Mouse (Mus musculus) spleen, adult 2 months (tissue): ENCODE measurements around the gene Myh2.

Experiments
- CTCF ChIP-seq: fragments of 200-500 bp; IDR thresholded peaks from 2 replicates; pipeline ENCODE4 v1.5.1; 2011; ENCODE audit warnings: mild to moderate bottlenecking, inconsistent platforms; ENCODE audit not compliant: insufficient read depth, insufficient read length, insufficient replicate concordance; ENCODE audit errors: extremely low read depth
- POLR2A ChIP-seq: fragments of 200-500 bp; IDR thresholded peaks from 2 replicates; pipeline ENCODE4 v1.6.1; 2011; ENCODE audit warnings: low read depth, low read length, inconsistent platforms

GRCm38 (mm10) chr11:67139556-67139955, 31.3 kb upstream of the Myh2 start:
- TF ChIP-seq CTCF, result no peak
- no peak for TF ChIP-seq POLR2A
